Mouse (Mus musculus) kidney, adult 2 months (tissue): Measurements from ENCODE around the gene Metap1. TPM values are rescaled to one million over a fixed set of nuclear protein-coding genes. Genes with fewer than 3 reads are reported as not detected.

Experiments
- DNase-seq: peaks from one replicate; pipeline ENCODE4 v3.0.0; 2021
- H3K27ac ChIP-seq: fragments of 200-500 bp; 2 replicates; pipeline ENCODE4 v1.5.1; 2012; ENCODE audit warnings: low read depth, low read length, control low read depth, inconsistent platforms; ENCODE audit not compliant: insufficient read depth
- H3K27me3 ChIP-seq: fragments of 200-500 bp; replicated peaks from 2 replicates; pipeline ENCODE4 v1.6.1; 2012; ENCODE audit warnings: mild to moderate bottlenecking, moderate library complexity, low read length, inconsistent platforms; ENCODE audit not compliant: control insufficient read depth, insufficient read depth
- H3K36me3 ChIP-seq: fragments of 200-500 bp; 2 replicates; pipeline ENCODE4 v1.6.1; 2012; ENCODE audit warnings: mild to moderate bottlenecking, moderate library complexity, low read length, inconsistent platforms; ENCODE audit not compliant: control insufficient read depth, insufficient read depth
- H3K4me1 ChIP-seq: fragments of 200-500 bp; 2 replicates; pipeline ENCODE4 v1.6.1; 2011; ENCODE audit warnings: low read length; ENCODE audit not compliant: control insufficient read depth, insufficient read depth
- H3K4me3 ChIP-seq: fragments of 200-500 bp; 2 replicates; pipeline ENCODE4 v1.5.1; 2011; ENCODE audit warnings: mild to moderate bottlenecking, low read depth, low read length, control low read depth; ENCODE audit not compliant: insufficient read depth
- CTCF ChIP-seq: fragments of 200-500 bp; conservative IDR thresholded peaks from 2 replicates; pipeline ENCODE4 v1.5.1; 2011; ENCODE audit warnings: low read depth, mild to moderate bottlenecking, control low read depth, low read length, moderate library complexity, mixed read lengths; ENCODE audit not compliant: insufficient read depth, insufficient read length
- POLR2A ChIP-seq: fragments of 200-500 bp; IDR thresholded peaks from one replicate; pipeline ENCODE4 v1.6.1; 2011; ENCODE audit warnings: low read depth, low read length, control low read depth
- WGBS: fragments of 180-500 bp; shearing (Covaris S2); methylation state at CpG from one replicate; pipeline ENCODE4 v1.1.7; 2018; 5-methylcytosine and 5-hydroxymethylcytosine counted together
- polyA plus RNA-seq: library from polyadenylated mRNA; depleted of rRNA; stranded (reverse); fragments of >200 nt; gene quantifications from 2 replicates; pipeline ENCODE4 v1.2.3, GENCODE M21; 2012

Metap1 gene
- polyA plus RNA-seq, 1 experiment = 22.6 TPM

GRCm38 (mm10) chr3:138499854-138500740 lies 10.8 kb upstream of the Metap1 start:
- WGBS = 48% methylated on average over 15 of the region's 15 CpGs
- Histone ChIP-seq H3K4me3 (no peak overlapping the region), H3K36me3 (no peaks in the 10 kb centered on the region), H3K27me3 (no peaks in the 10 kb centered on the region; the same call in 1 of the 2 replicates), H3K4me1 (no peaks in the 10 kb centered on the region), H3K27ac (no peak overlapping the region)
- DNase-seq = no peak
- TF ChIP-seq POLR2A (no peak), CTCF (no peak)

- Histone ChIP-seq H3K4me1 (no peaks in the 10 kb centered on the region), H3K36me3 (no peaks in the 10 kb centered on the region), H3K27me3 (no peaks in the 10 kb centered on the region; the same call in 1 of the 2 replicates), H3K4me3 (no peak overlapping the region), H3K27ac (no peak overlapping the region)
- 55% methylated on average over 4 of the region's 4 CpGs for WGBS
- no peak for DNase-seq
- no peak for TF ChIP-seq CTCF
- TF ChIP-seq POLR2A = no peak
Observed at GRCm38 (mm10) chr3:138498731-138499130, 9.4 kb upstream of the Metap1 start.

GRCm38 (mm10) chr3:138495166-138496145 lies 6.1 kb upstream of the Metap1 start:
- WGBS = 77% methylated on average over 11 of the region's 11 CpGs
- Histone ChIP-seq H3K4me3 (no peak overlapping the region), H3K27me3 (no peaks in the 10 kb centered on the region), H3K4me1 (no peaks in the 10 kb centered on the region), H3K27ac (no peak overlapping the region), H3K36me3 (no peaks in the 10 kb centered on the region)
- DNase-seq = peak; percentile 2
- TF ChIP-seq CTCF = no peak
- no peak for TF ChIP-seq POLR2A

GRCm38 (mm10) chr3:138494565-138494964 lies 5.2 kb upstream of the Metap1 start:
- Histone ChIP-seq H3K36me3 (no peaks in the 10 kb centered on the region), H3K27ac (no peak overlapping the region), H3K4me1 (no peaks in the 10 kb centered on the region), H3K27me3 (no peaks in the 10 kb centered on the region), H3K4me3 (no peak overlapping the region)
- 53% methylated on average over 1 of the region's 1 CpGs for WGBS
- DNase-seq = no peak
- TF ChIP-seq POLR2A (no peak), CTCF (no peak)

GRCm38 (mm10) chr3:138493668-138494067 lies 4.4 kb upstream of the Metap1 start:
- no peaks in the 10 kb centered on the region for H3K36me3 ChIP-seq
- no peak overlapping the region for H3K27ac ChIP-seq
- TF ChIP-seq CTCF (no peak), POLR2A (no peak)
- 77% methylated on average over 3 of the region's 3 CpGs for WGBS
- H3K4me1 ChIP-seq = no peaks in the 10 kb centered on the region
- no peaks in the 10 kb centered on the region for H3K27me3 ChIP-seq
- no peak overlapping the region for H3K4me3 ChIP-seq
- no peak for DNase-seq

GRCm38 (mm10) chr3:138490034-138490337 lies 671 bp upstream of the Metap1 start:
- Histone ChIP-seq H3K4me3 (no peak overlapping the region), H3K4me1 (peaks cover 9% of the 10 kb centered on the region), H3K27ac (no peak overlapping the region), H3K36me3 (no peaks in the 10 kb centered on the region), H3K27me3 (no peaks in the 10 kb centered on the region)
- no peak for DNase-seq
- TF ChIP-seq CTCF = no peak
- no peak for TF ChIP-seq POLR2A
- WGBS = 17% methylated on average over 6 of the region's 6 CpGs
